Mouse (Mus musculus) intestine, postnatal 0 days (tissue): ENCODE results near the gene Mapkapk5. TPM values are rescaled to one million over a fixed set of nuclear protein-coding genes. Genes with fewer than 3 reads are reported as not detected.
"Not testable (repeated sequence)": the region's sequence is repeated elsewhere in the genome, so short reads cannot be mapped to it uniquely, and the experiment has no call there.

Experiments used
- ATAC-seq: fragments of 200-750 bp; cut with Nextera tagmentation; 2 replicates; pipeline ENCODE4 v1.8.0; 2017; ENCODE audit warnings: mild to moderate bottlenecking, moderate TSS enrichment, moderate library complexity
- H3K27ac ChIP-seq: fragments of 300-500 bp; sonication (generic); 2 replicates; pipeline ENCODE4 v1.5.1; 2014; ENCODE audit warnings: mild to moderate bottlenecking, low read depth, low read length, moderate library complexity
- H3K27me3 ChIP-seq: fragments of 300-500 bp; sonication (generic); replicated peaks from 2 replicates; pipeline ENCODE4 v1.6.1; 2014; ENCODE audit warnings: low read length, mixed read lengths; ENCODE audit not compliant: control insufficient read depth, insufficient read depth
- H3K36me3 ChIP-seq: fragments of 300-500 bp; sonication (generic); 2 replicates; pipeline ENCODE4 v1.6.1; 2014; ENCODE audit warnings: mild to moderate bottlenecking, moderate library complexity; ENCODE audit not compliant: control insufficient read depth, insufficient read depth
- H3K4me1 ChIP-seq: fragments of 300-500 bp; sonication (generic); replicated peaks from 2 replicates; pipeline ENCODE4 v1.6.1; 2014; ENCODE audit warnings: antibody characterized with exemption, low read length, mixed read lengths; ENCODE audit not compliant: control insufficient read depth, insufficient read depth
- H3K4me2 ChIP-seq: fragments of 300-500 bp; sonication (generic); replicated peaks from 2 replicates; pipeline ENCODE4 v1.6.1; 2014; ENCODE audit warnings: low read depth, mild to moderate bottlenecking, moderate library complexity
- H3K4me3 ChIP-seq: fragments of 300-500 bp; sonication (generic); 2 replicates; pipeline ENCODE4 v1.5.1; 2014; ENCODE audit warnings: low read depth, low read length
- H3K9ac ChIP-seq: fragments of 300-500 bp; sonication (generic); 2 replicates; pipeline ENCODE4 v1.6.1; 2014; ENCODE audit warnings: mild to moderate bottlenecking, low read depth, low read length
- H3K9me3 ChIP-seq: fragments of 300-500 bp; sonication (generic); 2 replicates; pipeline ENCODE4 v1.6.1; 2016; ENCODE audit warnings: mixed run types; ENCODE audit not compliant: control insufficient read depth
- CTCF ChIP-seq: sonication (generic); IDR thresholded peaks from 2 replicates; pipeline ENCODE4 v1.5.1; 2016; ENCODE audit warnings: low read depth, mild to moderate bottlenecking, control low read depth, antibody characterized with exemption, moderate library complexity
- WGBS: fragments of 180-500 bp; shearing (Covaris S2); extraction: QIAGEN DNeasy Blood & Tissue Kit; methylation state at CpG from one replicate; pipeline ENCODE4 v1.1.7; 2014; 5-methylcytosine and 5-hydroxymethylcytosine counted together
- polyA plus RNA-seq: library from polyadenylated mRNA; unstranded; fragments of >200 nt; fragmentation: Nextera tagmentation; extraction: Ambion mirVana; gene quantifications from 2 replicates; pipeline ENCODE4 v1.2.1, GENCODE M21; 2015

Gene Mapkapk5
- polyA plus RNA-seq, 1 experiment from 2014 or later, result 36.7 TPM

DNA sequence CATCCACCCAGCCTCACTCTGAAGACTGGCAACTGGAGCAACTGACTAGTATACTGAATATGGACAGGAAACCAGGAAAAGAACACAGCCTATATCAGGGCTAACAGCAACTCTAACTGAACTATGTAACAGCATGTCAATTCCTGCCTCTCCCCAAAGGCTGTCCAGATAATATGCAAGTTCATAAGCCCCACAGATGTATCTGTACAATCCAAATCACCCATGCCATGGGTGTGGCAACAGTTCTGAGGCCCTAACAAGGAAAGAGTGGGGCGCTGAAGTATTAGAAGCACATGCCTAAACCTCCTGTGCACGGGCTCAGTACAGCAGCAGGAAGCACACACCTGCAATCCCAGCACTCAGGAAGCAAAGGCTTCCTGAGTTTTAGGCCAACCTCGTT lies 10.6 kb downstream of the Mapkapk5 start:
- no peak for TF ChIP-seq CTCF
- 69% methylated on average over 3 of the region's 3 CpGs for WGBS
- ATAC-seq, result peak; percentile 25; the same call in 1 of the 2 replicates
- peaks cover 73% of the 10 kb centered on the region for H3K36me3 ChIP-seq
- no peak overlapping the region for H3K27ac ChIP-seq
- H3K27me3 ChIP-seq, result no peaks in the 10 kb centered on the region
- H3K4me1 ChIP-seq, result no peaks in the 10 kb centered on the region
- no peak overlapping the region for H3K4me3 ChIP-seq
- no peak overlapping the region for H3K9ac ChIP-seq
- no peak overlapping the region for H3K4me2 ChIP-seq
- H3K9me3 ChIP-seq, result no peaks in the 10 kb centered on the region

DNA sequence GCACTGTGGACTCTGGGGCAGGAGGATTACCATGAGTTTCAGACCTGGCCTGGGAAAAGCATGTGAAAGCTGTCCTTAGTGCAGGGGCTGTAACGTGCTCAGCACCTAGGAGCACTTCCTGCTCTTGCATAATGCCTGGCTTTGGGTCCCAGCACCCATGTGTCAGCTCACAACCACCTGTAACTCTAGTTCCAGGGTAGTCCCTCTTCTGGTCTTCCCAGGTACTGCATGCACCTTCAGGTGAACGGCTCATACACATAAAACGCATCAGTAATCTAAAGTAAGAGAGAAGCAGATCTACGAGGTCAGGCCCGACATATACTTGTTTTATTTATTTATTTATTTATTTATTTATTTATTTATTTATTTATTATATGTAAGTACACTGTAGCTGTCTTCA lies 11.2 kb downstream of the Mapkapk5 start:
- no peak for ATAC-seq
- 90% methylated on average over 5 of the region's 5 CpGs for WGBS
- H3K36me3 ChIP-seq, result peaks cover 78% of the 10 kb centered on the region

DNA sequence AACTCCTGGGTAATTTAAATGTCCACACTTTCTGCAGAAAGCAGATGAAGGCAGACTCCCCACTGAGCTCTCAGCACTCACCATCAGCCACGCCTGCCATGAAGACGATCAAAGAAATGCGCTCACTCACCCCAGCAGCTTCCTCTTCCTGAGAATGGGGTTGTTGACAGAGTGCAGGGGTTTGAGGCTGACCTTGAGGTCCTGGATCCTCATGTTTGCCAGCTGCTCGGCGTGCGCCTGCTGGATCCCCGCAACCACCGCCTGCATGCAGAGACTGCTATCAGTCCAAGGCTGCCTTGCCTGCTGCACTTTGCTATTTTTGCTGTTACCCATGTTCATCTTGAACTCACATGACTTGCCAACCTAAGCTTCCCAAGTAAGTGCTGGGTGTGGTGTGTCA lies 18.7 kb downstream of the Mapkapk5 start:
- Histone ChIP-seq H3K27ac (no peak overlapping the region), H3K27me3 (no peaks in the 10 kb centered on the region), H3K9me3 (no peaks in the 10 kb centered on the region), H3K36me3 (peaks cover 76% of the 10 kb centered on the region), H3K9ac (no peak overlapping the region), H3K4me1 (no peaks in the 10 kb centered on the region), H3K4me2 (no peak overlapping the region), H3K4me3 (no peak overlapping the region)
- no peak for TF ChIP-seq CTCF
- WGBS, result 75% methylated on average over 8 of the region's 8 CpGs
- ATAC-seq, result no peak

More for the DNA sequence above, 11.2 kb downstream of the Mapkapk5 start:
- H3K4me3 ChIP-seq, result no peak overlapping the region
- H3K27me3 ChIP-seq, result no peaks in the 10 kb centered on the region
- no peaks in the 10 kb centered on the region for H3K9me3 ChIP-seq
- no peak overlapping the region for H3K27ac ChIP-seq
- H3K9ac ChIP-seq, result no peak overlapping the region
- TF ChIP-seq CTCF, result peak; percentile 52; the same call in 1 of the 2 replicates
- no peak overlapping the region for H3K4me2 ChIP-seq
- no peaks in the 10 kb centered on the region for H3K4me1 ChIP-seq

GRCm38 (mm10) chr5:121526526-121526925 lies 19.2 kb downstream of the Mapkapk5 start:
- Histone ChIP-seq H3K4me1 (no peaks in the 10 kb centered on the region), H3K9me3 (no peaks in the 10 kb centered on the region), H3K27me3 (no peaks in the 10 kb centered on the region), H3K4me3 (no peak overlapping the region), H3K9ac (no peak overlapping the region), H3K27ac (no peak overlapping the region), H3K4me2 (no peak overlapping the region), H3K36me3 (peaks cover 74% of the 10 kb centered on the region)
- WGBS, result 88% methylated on average over 7 of the region's 7 CpGs
- no peak for ATAC-seq
- no peak for TF ChIP-seq CTCF

GRCm38 (mm10) chr5:121525774-121526450 lies 19.8 kb downstream of the Mapkapk5 start:
- 87% methylated on average over 14 of the region's 14 CpGs for WGBS
- H3K36me3 ChIP-seq, result peaks cover 74% of the 10 kb centered on the region
- TF ChIP-seq CTCF, result no peak

GRCm38 (mm10) chr5:121519758-121520157 lies 25.9 kb downstream of the Mapkapk5 start:
- not testable (repeated sequence) for ATAC-seq, H3K4me1 ChIP-seq, H3K27ac ChIP-seq, H3K27me3 ChIP-seq, H3K4me2 ChIP-seq, H3K9me3 ChIP-seq, H3K9ac ChIP-seq, H3K4me3 ChIP-seq
- WGBS, result 90% methylated on average over 10 of the region's 17 CpGs
- peaks cover 34% of the 10 kb centered on the region for H3K36me3 ChIP-seq

More at GRCm38 (mm10) chr5:121525774-121526450, 19.8 kb downstream of the Mapkapk5 start:
- H3K4me3 ChIP-seq, result no peak overlapping the region
- no peak overlapping the region for H3K4me2 ChIP-seq
- no peak overlapping the region for H3K27ac ChIP-seq
- no peak overlapping the region for H3K9ac ChIP-seq
- no peaks in the 10 kb centered on the region for H3K27me3 ChIP-seq
- no peaks in the 10 kb centered on the region for H3K9me3 ChIP-seq
- H3K4me1 ChIP-seq, result no peaks in the 10 kb centered on the region
- no peak for ATAC-seq
